Mouse (Mus musculus) inflammation-experienced regulatory T-cells (primary cell): ENCODE measurements around the gene Slc4a5. TPM values are rescaled to one million over a fixed set of nuclear protein-coding genes. Genes with fewer than 3 reads are reported as not detected.

Experiments
- polyA plus RNA-seq, 2 experiments: library from polyadenylated mRNA; unstranded; fragments of 100-300 nt; shearing (Covaris generic); gene quantifications; one replicate each; pipeline ENCODE4 v1.2.1; 2017

Gene Slc4a5
- under 1 TPM; 0.48 to 0.61 TPM for polyA plus RNA-seq

GRCm38 (mm10) chr6:83219814-83220213, at the start of gene Slc4a5:
Gene Slc4a5, plus strand, starts transcription at chr6:83219828.

GRCm38 (mm10) chr6:83325525-83326393, 106.1 kb downstream of the Slc4a5 start, which contains the start of the genes Mthfd2 and Mob1a:
Gene Mthfd2, minus strand, starts transcription at chr6:83325908.
Gene Mob1a, plus strand, starts transcription at chr6:83326016.

DNA sequence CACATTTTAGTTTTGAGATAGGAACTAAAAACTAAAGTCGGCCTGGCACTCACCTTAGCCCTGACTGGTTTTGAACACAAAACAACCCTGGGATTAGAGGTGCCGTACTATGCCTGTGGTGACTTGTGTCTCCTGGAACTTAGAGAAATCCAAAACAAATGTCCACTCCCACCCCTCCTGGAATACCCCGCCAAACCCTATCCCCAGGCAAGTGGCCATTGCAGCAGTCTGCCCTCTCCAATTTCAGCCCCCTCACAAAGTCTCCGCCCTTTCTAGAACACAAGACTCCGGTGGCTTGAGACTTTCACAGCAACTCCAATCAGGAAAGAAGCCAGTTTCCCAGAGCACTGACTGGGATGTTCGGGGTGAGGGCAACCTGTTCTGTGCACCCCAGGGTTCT, 129.2 kb downstream of the Slc4a5 start, which contains the start of gene Bola3:
Bola3 (plus strand) TSS at position 275 of the 400 bp plus-strand sequence.

Other genes with a start within 250 kb of the Slc4a5 start
- gene Dok1, start 186.4 kb upstream of the Slc4a5 start, polyA plus RNA-seq: 10 to 100 TPM; 36.1 to 52.2 TPM
- 1 to 10 TPM in 1 of 2 experiments, under 1 TPM in 1; 0.45 to 1.5 TPM for gene Loxl3, start 185.7 kb upstream of the Slc4a5 start, polyA plus RNA-seq
- gene Aup1, start 165.3 kb upstream of the Slc4a5 start, polyA plus RNA-seq: 100 to 1,000 TPM; 515 to 545 TPM
- 10 to 100 TPM; 65.2 to 79.9 TPM for gene Htra2, start 164.6 kb upstream of the Slc4a5 start, polyA plus RNA-seq
- gene Dqx1, start 162.0 kb upstream of the Slc4a5 start, polyA plus RNA-seq: 1 to 10 TPM; 4.0 to 5.2 TPM
- gene Tlx2, start 149.5 kb upstream of the Slc4a5 start, polyA plus RNA-seq: 1 to 10 TPM in 1 of 2 experiments, not detected in 1; 1.1 TPM
- 10 to 100 TPM; 43.3 to 49.9 TPM for gene Pcgf1, start 142.0 kb upstream of the Slc4a5 start, polyA plus RNA-seq
- gene Lbx2, start 133.5 kb upstream of the Slc4a5 start, polyA plus RNA-seq: under 1 TPM in 1 of 2 experiments, not detected in 1; 0.71 TPM
- 10 to 100 TPM in 1 of 2 experiments, 1 to 10 TPM in 1; 6.6 to 25.0 TPM for gene Ccdc142, start 118.2 kb upstream of the Slc4a5 start, polyA plus RNA-seq
- gene Gm42688, start 118.2 kb upstream of the Slc4a5 start, polyA plus RNA-seq: 10 to 100 TPM; 12.7 to 25.2 TPM
- 10 to 100 TPM; 52.5 to 67.4 TPM for gene Mrpl53, start 110.8 kb upstream of the Slc4a5 start, polyA plus RNA-seq
- 100 to 1,000 TPM; 137 to 144 TPM for gene Mogs, start 104.3 kb upstream of the Slc4a5 start, polyA plus RNA-seq
- 10 to 100 TPM; 70.7 to 97.0 TPM for gene Wbp1, start 98.3 kb upstream of the Slc4a5 start, polyA plus RNA-seq
- 10 to 100 TPM; 44.9 to 52.2 TPM for gene Ino80b, start 94.4 kb upstream of the Slc4a5 start, polyA plus RNA-seq
- 1 to 10 TPM in 1 of 2 experiments, under 1 TPM in 1; 0.61 to 1.1 TPM for gene Rtkn, start 84.4 kb upstream of the Slc4a5 start, polyA plus RNA-seq
- under 1 TPM in 1 of 2 experiments, not detected in 1; 0.35 TPM for gene Wdr54, start 63.4 kb upstream of the Slc4a5 start, polyA plus RNA-seq
- gene 1700003E16Rik, start 63.4 kb upstream of the Slc4a5 start, polyA plus RNA-seq: not detected
- 100 to 1,000 TPM in 1 of 2 experiments, 10 to 100 TPM in 1; 65.2 to 105 TPM for gene Dctn1, start 53.9 kb upstream of the Slc4a5 start, polyA plus RNA-seq
- 10 to 100 TPM; 69.7 to 82.9 TPM for gene Mthfd2, start 106.1 kb downstream of the Slc4a5 start, polyA plus RNA-seq
- gene Mob1a, start 106.2 kb downstream of the Slc4a5 start, polyA plus RNA-seq: 100 to 1,000 TPM; 157 to 178 TPM
- gene Bola3, start 129.3 kb downstream of the Slc4a5 start, polyA plus RNA-seq: 10 to 100 TPM; 82.3 to 99.4 TPM
- 10 to 100 TPM; 43.5 to 43.7 TPM for gene Tet3, start 239.3 kb downstream of the Slc4a5 start, polyA plus RNA-seq